Mouse (Mus musculus): ENCODE results near the gene Cacng7. TPM values are rescaled to one million over a fixed set of nuclear protein-coding genes. Genes with fewer than 3 reads are reported as not detected.
"Not testable (repeated sequence)": the region's sequence is repeated elsewhere in the genome, so short reads cannot be mapped to it uniquely, and the experiment has no call there.

Gene Cacng7
- total RNA-seq, 2 experiments from 2014 or later: 3.5 to 4.3 TPM

GRCm38 (mm10) chr7:3382123-3382522 lies 49.4 kb downstream of the Cacng7 start:
- DNase-seq (ENCODE audit: low spot score): no peak
- intact Hi-C loops (cut with DNase I): loop anchor here (5.0 kb wide), 1 partner anchor 65 kb away; no protein-coding TSS in a partner anchor

GRCm38 (mm10) chr7:3384807-3385319 lies 52.1 kb downstream of the Cacng7 start:
- intact Hi-C loops (cut with DNase I): loop anchor here (5.0 kb wide), 1 partner anchor 62 kb away; no protein-coding TSS in a partner anchor
- no peak for DNase-seq (ENCODE audit: low spot score)

GRCm38 (mm10) chr7:3386036-3386730 lies 53.4 kb downstream of the Cacng7 start:
- intact Hi-C loops (cut with DNase I): no loop called here
- no peak for DNase-seq (ENCODE audit: low spot score)

- intact Hi-C loops (cut with DNase I): no loop called here
- no peak for DNase-seq (ENCODE audit: low spot score)
These were observed 55.0 kb downstream of the Cacng7 start for GRCm38 (mm10) chr7:3387761-3388160.

- DNase-seq (ENCODE audit: low spot score): no peak
- intact Hi-C loops (cut with DNase I): no loop called here
These were observed 56.1 kb downstream of the Cacng7 start for GRCm38 (mm10) chr7:3388885-3389284.

- DNase-seq (ENCODE audit: low spot score): no peak
- intact Hi-C loops (cut with DNase I): no loop called here
These were observed 57.0 kb downstream of the Cacng7 start for GRCm38 (mm10) chr7:3389444-3390412.

GRCm38 (mm10) chr7:3390413-3391080 lies 57.8 kb downstream of the Cacng7 start, which contains the start of gene Cacng8:
TSS of gene Cacng8 (plus strand) at chr7:3390683.
- DNase-seq (ENCODE audit: low spot score): no peak
- intact Hi-C loops (cut with DNase I): no loop called here

- intact Hi-C loops (cut with DNase I): no loop called here
- no peak for DNase-seq (ENCODE audit: low spot score)
These were observed 58.3 kb downstream of the Cacng7 start for GRCm38 (mm10) chr7:3391081-3391451.

GRCm38 (mm10) chr7:3391809-3392208 lies 59.1 kb downstream of the Cacng7 start:
- no peak for DNase-seq (ENCODE audit: low spot score)
- intact Hi-C loops (cut with DNase I): no loop called here

- intact Hi-C loops (cut with DNase I): no loop called here
- no peak for DNase-seq (ENCODE audit: low spot score)
These were observed 64.6 kb downstream of the Cacng7 start for GRCm38 (mm10) chr7:3397355-3397754.

- intact Hi-C loops (cut with DNase I): no loop called here
- no peak for DNase-seq (ENCODE audit: low spot score)
These were observed 65.0 kb downstream of the Cacng7 start for GRCm38 (mm10) chr7:3397797-3398196.

- intact Hi-C loops (cut with DNase I): not testable (repeated sequence)
These were observed 65.6 kb downstream of the Cacng7 start for GRCm38 (mm10) chr7:3398363-3398762.

GRCm38 (mm10) chr7:3399937-3400336 lies 67.2 kb downstream of the Cacng7 start:
- DNase-seq (ENCODE audit: low spot score): no peak
- intact Hi-C loops (cut with DNase I): no loop called here

More at GRCm38 (mm10) chr7:3398363-3398762, 65.6 kb downstream of the Cacng7 start:
- DNase-seq (ENCODE audit: low spot score): not testable (repeated sequence)

- DNase-seq (ENCODE audit: low spot score): no peak
- intact Hi-C loops (cut with DNase I): no loop called here
These were observed 77.2 kb downstream of the Cacng7 start for GRCm38 (mm10) chr7:3409729-3410520.

- intact Hi-C loops (cut with DNase I): no loop called here
- DNase-seq (ENCODE audit: low spot score): no peak
These were observed 78.6 kb downstream of the Cacng7 start for GRCm38 (mm10) chr7:3411160-3411941.

- intact Hi-C loops (cut with DNase I): no loop called here
- DNase-seq (ENCODE audit: low spot score): no peak
These were observed 79.3 kb downstream of the Cacng7 start for GRCm38 (mm10) chr7:3412036-3412435.

- intact Hi-C loops (cut with DNase I): no loop called here
- DNase-seq (ENCODE audit: low spot score): no peak
These were observed 82.1 kb downstream of the Cacng7 start for GRCm38 (mm10) chr7:3414888-3415287.

GRCm38 (mm10) chr7:3415378-3415777 lies 82.6 kb downstream of the Cacng7 start:
- DNase-seq (ENCODE audit: low spot score): no peak
- intact Hi-C loops (cut with DNase I): no loop called here
